Mouse (Mus musculus) CD4-positive naive resting alpha-beta T cell, adult 57 days (primary cell): Measurements from ENCODE around the gene Dap3. TPM values are rescaled to one million over a fixed set of nuclear protein-coding genes. Genes with fewer than 3 reads are reported as not detected.

Experiments
- total RNA-seq: library from RNA; stranded (reverse); gene quantifications from one replicate; pipeline ENCODE4 v1.2.4, GENCODE M21; 2023

Gene Dap3
- total RNA-seq = 99.4 TPM

GRCm38 (mm10) chr3:88950576-88951326 lies at the start of gene Dap3, which contains the start of gene Ash1l:
TSS of gene Dap3 (minus strand) at chr3:88951181.
TSS of gene Ash1l (plus strand) at chr3:88950622.

GRCm38 (mm10) chr3:88913511-88914383 lies 37.2 kb downstream of the Dap3 start, which contains the start of gene Msto1:
TSS of gene Msto1 (minus strand) at chr3:88913999.

Other genes with a start within 250 kb of the Dap3 start
- gene Rit1, start 234.3 kb downstream of the Dap3 start, total RNA-seq = 30.4 TPM
- gene Syt11, start 176.0 kb downstream of the Dap3 start, total RNA-seq = 8.5 TPM
- 78.1 TPM for gene Gon4l, start 116.0 kb downstream of the Dap3 start, total RNA-seq
- 15.3 TPM for gene Msto1, start 37.2 kb downstream of the Dap3 start, total RNA-seq
- 82.3 TPM for gene Ash1l, start 559 bp downstream of the Dap3 start, total RNA-seq
- gene Rusc1, start 142.1 kb upstream of the Dap3 start, total RNA-seq = 67.5 TPM
- gene Gm43738, start 149.9 kb upstream of the Dap3 start, total RNA-seq = not detected
- 36.2 TPM for gene Fdps, start 150.8 kb upstream of the Dap3 start, total RNA-seq
- not detected for gene Pklr, start 185.0 kb upstream of the Dap3 start, total RNA-seq
- 6.1 TPM for gene Hcn3, start 209.0 kb upstream of the Dap3 start, total RNA-seq
- gene Clk2, start 213.6 kb upstream of the Dap3 start, total RNA-seq = 132 TPM
- gene Scamp3, start 226.3 kb upstream of the Dap3 start, total RNA-seq = 156 TPM
- 129 TPM for gene Fam189b, start 232.0 kb upstream of the Dap3 start, total RNA-seq